Mouse (Mus musculus) gastrocnemius, postnatal 4 days (tissue): Measurements from ENCODE around the gene Nudt2. TPM values are rescaled to one million over a fixed set of nuclear protein-coding genes. Genes with fewer than 3 reads are reported as not detected.

Experiments
- DNase-seq, 2 experiments: peaks; one replicate each; pipeline ENCODE4 v3.0.0; 2021 to 2022; ENCODE audit warnings: low spot score in 2 of 2, mixed read lengths in 2 of 2
- total RNA-seq, 2 experiments: library from RNA; stranded (reverse); gene quantifications; 2 replicates each; pipeline ENCODE4 v1.2.3; 2021

Gene Nudt2
- total RNA-seq, 2 experiments from 2014 or later: 29.3 to 30.2 TPM

DNA sequence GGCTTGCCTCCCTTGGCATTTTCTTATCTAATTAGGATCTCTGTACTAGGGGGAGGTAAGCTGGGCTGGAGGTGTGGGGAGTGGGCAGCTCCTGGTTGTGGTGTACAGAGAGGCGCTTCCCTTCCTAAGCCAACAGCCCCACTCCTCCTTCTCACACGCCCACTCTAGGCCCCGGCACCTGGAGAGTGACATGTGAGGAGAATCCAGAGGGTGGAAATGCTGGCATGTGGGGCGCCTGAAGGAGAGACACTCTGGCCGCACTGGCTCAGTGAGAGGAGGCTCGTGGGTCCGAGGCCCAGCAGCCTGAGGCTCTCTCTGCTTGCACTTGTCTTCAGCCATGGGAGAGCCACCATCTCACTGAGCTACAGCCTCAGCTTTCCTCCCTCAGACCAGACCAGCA is 53.4 kb downstream of the Nudt2 start:
- DNase-seq: no peak

GRCm38 (mm10) chr4:41519195-41519594 is 54.2 kb downstream of the Nudt2 start:
- DNase-seq: no peak

DNA sequence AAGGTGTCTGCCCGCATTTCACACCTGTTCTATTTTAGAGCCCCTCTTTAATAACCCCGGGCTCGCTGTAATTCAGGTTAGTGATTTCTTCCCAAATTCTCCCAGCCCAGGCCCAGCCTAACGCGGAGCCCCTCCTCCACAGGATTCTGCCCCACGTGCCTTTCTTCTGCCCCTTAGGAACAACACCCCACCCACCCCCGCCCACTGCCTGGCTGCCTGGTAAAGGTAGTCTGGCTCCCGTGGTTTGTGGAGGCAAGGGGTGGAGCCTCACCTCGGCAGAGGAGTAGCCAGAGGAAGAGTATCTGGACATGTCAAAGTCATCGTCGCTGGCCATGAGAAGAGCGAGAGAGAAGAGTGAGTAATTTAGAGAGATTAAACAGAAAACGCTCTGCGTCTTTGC is 55.7 kb downstream of the Nudt2 start:
- no peak for DNase-seq

GRCm38 (mm10) chr4:41522136-41522535 is 57.2 kb downstream of the Nudt2 start:
- DNase-seq: no peak

- DNase-seq: no peak
These were observed 57.8 kb downstream of the Nudt2 start for GRCm38 (mm10) chr4:41522788-41523187.

GRCm38 (mm10) chr4:41523839-41524238 is 58.9 kb downstream of the Nudt2 start:
- no peak for DNase-seq

- no peak for DNase-seq
These were observed 59.9 kb downstream of the Nudt2 start for GRCm38 (mm10) chr4:41524829-41525228.

DNA sequence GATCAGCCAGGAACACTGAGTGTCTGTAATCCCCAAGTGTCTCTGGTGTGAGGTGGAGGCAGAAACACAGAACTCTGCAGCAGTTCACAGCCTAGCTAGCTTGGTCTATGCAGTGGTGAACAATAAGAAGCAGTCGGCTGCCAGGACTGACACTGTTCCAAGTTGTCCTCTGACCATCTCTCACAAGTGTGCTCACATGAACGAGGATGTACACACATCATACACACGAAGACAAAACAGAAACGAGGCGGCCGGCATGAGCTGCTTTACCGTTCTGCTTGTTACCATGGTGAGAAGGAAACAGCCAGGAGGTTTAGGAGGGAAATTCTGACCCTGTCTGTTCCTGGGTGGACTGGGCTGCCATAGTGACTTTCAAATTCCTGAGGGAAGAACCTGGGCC is 61.6 kb downstream of the Nudt2 start:
- no peak for DNase-seq

GRCm38 (mm10) chr4:41527076-41527475 is 62.1 kb downstream of the Nudt2 start:
- no peak for DNase-seq

GRCm38 (mm10) chr4:41527996-41528395 is 63.0 kb downstream of the Nudt2 start:
- peak in 1 of 2 experiments; percentile 38 for DNase-seq

Other genes with a start within 250 kb of the Nudt2 start
- gene Ubap2, start 190.0 kb upstream of the Nudt2 start, total RNA-seq: 100 to 1,000 TPM; 127 to 136 TPM
- 10 to 100 TPM; 36.1 to 38.0 TPM for gene Dcaf12, start 150.3 kb upstream of the Nudt2 start, total RNA-seq
- 10 to 100 TPM; 41.2 to 46.0 TPM for gene Ubap1, start 116.2 kb upstream of the Nudt2 start, total RNA-seq
- 1 to 10 TPM; 5.3 to 5.4 TPM for gene Kif24, start 264 bp upstream of the Nudt2 start, total RNA-seq
- 10 to 100 TPM; 78.4 to 90.4 TPM for gene AI464131, start 37.9 kb downstream of the Nudt2 start, total RNA-seq
- under 1 TPM; 0.42 to 0.54 TPM for gene 1110017D15Rik, start 52.2 kb downstream of the Nudt2 start, total RNA-seq
- 10 to 100 TPM; 20.1 to 24.4 TPM for gene Fam219a, start 104.4 kb downstream of the Nudt2 start, total RNA-seq
- gene Dnaic1, start 104.6 kb downstream of the Nudt2 start, total RNA-seq: 1 to 10 TPM; 4.9 to 5.8 TPM
- gene Enho, start 175.2 kb downstream of the Nudt2 start, total RNA-seq: 10 to 100 TPM; 29.0 to 37.6 TPM
- 10 to 100 TPM; 40.8 to 41.9 TPM for gene Cntfr, start 231.9 kb downstream of the Nudt2 start, total RNA-seq
- 100 to 1,000 TPM in 1 of 2 experiments, 10 to 100 TPM in 1; 85.8 to 111 TPM for gene Il11ra1, start 234.8 kb downstream of the Nudt2 start, total RNA-seq
- gene Rpp25l, start 248.4 kb downstream of the Nudt2 start, total RNA-seq: 10 to 100 TPM; 36.8 to 40.5 TPM